Mouse (Mus musculus) hindbrain, embryonic 14.5 days (tissue): ENCODE measurements around the gene Hipk4. TPM values are rescaled to one million over a fixed set of nuclear protein-coding genes. Genes with fewer than 3 reads are reported as not detected.

Experiments used
- ATAC-seq: fragments of 200-750 bp; cut with Nextera tagmentation; 2 replicates; pipeline ENCODE4 v1.8.0; 2017; ENCODE audit warnings: moderate number of reproducible peaks, mild to moderate bottlenecking, moderate TSS enrichment, moderate library complexity; ENCODE audit not compliant: low FRiP score
- DNase-seq: peaks from one replicate; pipeline ENCODE4 v3.0.0-alpha.2; 2015; ENCODE audit warnings: low spot score
- H3K27ac ChIP-seq: fragments of 300-500 bp; sonication (generic); 2 replicates; pipeline ENCODE4 v1.5.1; 2014; ENCODE audit warnings: mild to moderate bottlenecking, moderate library complexity
- H3K27me3 ChIP-seq: fragments of 300-500 bp; sonication (generic); 2 replicates; pipeline ENCODE4 v1.6.1; 2014; ENCODE audit warnings: mild to moderate bottlenecking, low read length, mixed read lengths; ENCODE audit not compliant: control insufficient read depth, insufficient read depth
- H3K36me3 ChIP-seq: fragments of 300-500 bp; sonication (generic); replicated peaks from 2 replicates; pipeline ENCODE4 v1.6.1; 2014; ENCODE audit not compliant: control insufficient read depth, insufficient read depth
- H3K4me1 ChIP-seq: fragments of 300-500 bp; sonication (generic); replicated peaks from 2 replicates; pipeline ENCODE4 v1.6.1; 2014; ENCODE audit warnings: antibody characterized with exemption, low read length, mixed read lengths; ENCODE audit not compliant: control insufficient read depth, insufficient read depth
- H3K4me2 ChIP-seq: fragments of 300-500 bp; sonication (generic); replicated peaks from 2 replicates; pipeline ENCODE4 v1.6.1; 2014; ENCODE audit warnings: mild to moderate bottlenecking, moderate library complexity
- H3K4me3 ChIP-seq: fragments of 300-500 bp; sonication (generic); replicated peaks from 2 replicates; pipeline ENCODE4 v1.5.1; 2014; ENCODE audit warnings: mild to moderate bottlenecking, low read length
- H3K9ac ChIP-seq: fragments of 300-500 bp; sonication (generic); 2 replicates; pipeline ENCODE4 v1.6.1; 2014
- H3K9me3 ChIP-seq: fragments of 300-500 bp; sonication (generic); 2 replicates; pipeline ENCODE4 v1.6.1; 2016; ENCODE audit warnings: low read length; ENCODE audit not compliant: control insufficient read depth
- WGBS: fragments of 180-500 bp; shearing (Covaris S2); extraction: QIAGEN DNeasy Blood & Tissue Kit; methylation state at CpG from one replicate; pipeline ENCODE4 v1.1.7; 2014; 5-methylcytosine and 5-hydroxymethylcytosine counted together
- polyA plus RNA-seq: library from polyadenylated mRNA; unstranded; fragments of >200 nt; fragmentation: Nextera tagmentation; extraction: Ambion mirVana; gene quantifications from 2 replicates; pipeline ENCODE4 v1.2.1, GENCODE M21; 2014

Hipk4 gene
- polyA plus RNA-seq, 1 experiment from 2014 or later = 1.2 TPM

DNA sequence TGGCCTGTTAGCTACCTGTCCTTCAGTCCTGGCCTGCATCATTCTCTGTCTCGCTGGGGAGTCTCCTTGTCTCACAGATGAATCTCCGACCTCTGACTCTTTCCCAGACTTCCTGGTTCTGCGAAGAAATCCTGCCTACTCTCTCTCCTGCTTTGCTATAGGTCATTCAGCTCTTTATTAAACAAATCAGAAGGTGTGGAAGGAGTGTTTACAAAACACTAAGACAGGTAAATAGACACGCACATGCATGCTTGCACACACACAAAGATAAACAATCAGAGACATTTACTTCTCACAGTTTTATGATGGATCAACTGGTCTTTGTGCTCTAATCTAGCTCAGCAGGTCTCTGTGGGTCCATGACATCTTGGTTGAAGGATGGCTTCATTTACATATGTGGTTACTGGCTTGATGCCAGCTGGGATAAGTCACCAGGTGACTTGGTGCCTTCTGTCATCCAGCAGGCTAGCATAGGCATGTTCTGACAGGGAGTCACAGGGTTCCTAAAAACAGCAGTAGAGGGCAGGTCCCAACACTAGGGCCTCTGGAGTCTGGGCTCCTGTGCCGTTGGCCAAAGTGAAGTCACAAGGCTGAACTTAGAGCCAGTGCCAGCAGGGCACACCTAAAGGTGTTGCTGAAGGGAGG lies 46.6 kb downstream of the Hipk4 start:
- H3K4me2 ChIP-seq = no peak overlapping the region
- H3K9me3 ChIP-seq = no peaks in the 10 kb centered on the region
- H3K4me3 ChIP-seq = no peak overlapping the region
- peaks cover 87% of the 10 kb centered on the region for H3K36me3 ChIP-seq
- H3K4me1 ChIP-seq = no peaks in the 10 kb centered on the region
- WGBS = 81% methylated on average over 5 of the region's 5 CpGs
- H3K9ac ChIP-seq = no peak overlapping the region
- ATAC-seq = no peak
- H3K27me3 ChIP-seq = no peaks in the 10 kb centered on the region
- DNase-seq = no peak
- no peak overlapping the region for H3K27ac ChIP-seq

DNA sequence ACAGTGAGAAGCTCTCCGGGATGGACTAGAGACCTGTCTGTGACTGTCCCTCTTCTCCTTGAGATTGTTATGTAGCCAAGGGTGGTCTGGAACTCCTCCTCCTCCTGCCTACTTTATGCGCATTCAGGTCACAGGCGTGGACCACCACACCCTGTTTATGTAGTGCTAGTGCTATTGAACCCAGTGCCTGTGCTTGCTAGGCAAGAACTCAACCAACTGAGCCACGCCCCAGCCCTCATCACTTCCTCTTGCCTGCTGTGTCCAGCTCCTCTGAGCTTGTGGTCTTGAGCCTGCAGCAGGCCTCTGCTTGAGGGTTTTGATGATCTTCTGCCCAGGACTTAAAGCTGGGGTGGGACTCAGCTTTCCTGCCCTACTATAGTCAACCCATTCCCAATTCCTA lies 49.1 kb downstream of the Hipk4 start:
- H3K4me1 ChIP-seq = no peaks in the 10 kb centered on the region
- no peak overlapping the region for H3K4me3 ChIP-seq
- no peaks in the 10 kb centered on the region for H3K9me3 ChIP-seq
- no peak for ATAC-seq
- H3K27me3 ChIP-seq = no peaks in the 10 kb centered on the region
- H3K36me3 ChIP-seq = peaks cover 93% of the 10 kb centered on the region
- no peak overlapping the region for H3K4me2 ChIP-seq
- H3K9ac ChIP-seq = no peak overlapping the region
- no peak overlapping the region for H3K27ac ChIP-seq
- no peak for DNase-seq
- WGBS = 94% methylated on average over 4 of the region's 4 CpGs

- H3K4me3 ChIP-seq = no peak overlapping the region
- DNase-seq (no peak), ATAC-seq (no peak)
- no peak overlapping the region for H3K9ac ChIP-seq
- 93% methylated on average over 14 of the region's 14 CpGs for WGBS
- H3K4me1 ChIP-seq = no peaks in the 10 kb centered on the region
- no peaks in the 10 kb centered on the region for H3K9me3 ChIP-seq
- no peak overlapping the region for H3K27ac ChIP-seq
- no peak overlapping the region for H3K4me2 ChIP-seq
- no peaks in the 10 kb centered on the region for H3K27me3 ChIP-seq
- peaks cover 92% of the 10 kb centered on the region for H3K36me3 ChIP-seq
Observed at GRCm38 (mm10) chr7:27574124-27574880, 51.2 kb downstream of the Hipk4 start.

GRCm38 (mm10) chr7:27576914-27577313 lies 53.8 kb downstream of the Hipk4 start:
- Histone ChIP-seq H3K4me2 (no peak overlapping the region), H3K9me3 (no peaks in the 10 kb centered on the region), H3K4me1 (no peaks in the 10 kb centered on the region), H3K4me3 (no peak overlapping the region), H3K27ac (no peak overlapping the region), H3K27me3 (no peaks in the 10 kb centered on the region), H3K36me3 (peaks cover 93% of the 10 kb centered on the region), H3K9ac (no peak overlapping the region)
- DNase-seq = no peak
- 67% methylated on average over 6 of the region's 6 CpGs for WGBS
- no peak for ATAC-seq

GRCm38 (mm10) chr7:27577589-27577988 lies 54.5 kb downstream of the Hipk4 start:
- Histone ChIP-seq H3K27me3 (no peaks in the 10 kb centered on the region), H3K4me3 (no peak overlapping the region), H3K27ac (no peak overlapping the region), H3K9me3 (no peaks in the 10 kb centered on the region), H3K4me2 (no peak overlapping the region), H3K9ac (no peak overlapping the region), H3K36me3 (peaks cover 92% of the 10 kb centered on the region), H3K4me1 (no peaks in the 10 kb centered on the region)
- 93% methylated on average over 6 of the region's 6 CpGs for WGBS
- ATAC-seq = no peak
- DNase-seq = no peak

DNA sequence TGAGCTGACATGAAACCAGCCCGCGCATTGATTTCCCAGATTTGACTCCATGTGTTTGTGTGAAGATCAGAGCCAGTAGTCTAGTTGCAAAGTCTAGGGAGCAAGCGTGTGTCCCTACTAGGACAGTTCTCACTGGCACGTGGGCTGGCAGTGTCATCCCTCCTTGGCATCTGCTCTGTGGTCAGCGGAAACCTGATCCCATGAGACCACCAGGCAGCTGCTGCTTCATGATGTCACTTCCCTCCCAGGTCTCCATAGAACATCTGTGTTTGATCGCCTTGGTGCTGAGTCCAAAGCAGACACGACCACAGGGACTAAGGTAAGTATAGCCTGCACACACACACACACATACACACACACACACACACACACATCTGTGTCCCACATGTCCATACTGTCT lies 55.4 kb downstream of the Hipk4 start:
- H3K4me1 ChIP-seq = no peaks in the 10 kb centered on the region
- DNase-seq (no peak), ATAC-seq (no peak)
- H3K36me3 ChIP-seq = peaks cover 86% of the 10 kb centered on the region
- H3K9me3 ChIP-seq = no peaks in the 10 kb centered on the region
- no peaks in the 10 kb centered on the region for H3K27me3 ChIP-seq
- WGBS = 84% methylated on average over 7 of the region's 7 CpGs
- H3K27ac ChIP-seq = no peak overlapping the region
- H3K4me2 ChIP-seq = no peak overlapping the region
- H3K4me3 ChIP-seq = no peak overlapping the region
- no peak overlapping the region for H3K9ac ChIP-seq

GRCm38 (mm10) chr7:27580380-27581174 lies 57.5 kb downstream of the Hipk4 start:
- no peak overlapping the region for H3K4me3 ChIP-seq
- H3K9me3 ChIP-seq = no peaks in the 10 kb centered on the region
- no peak overlapping the region for H3K4me2 ChIP-seq
- DNase-seq = no peak
- H3K9ac ChIP-seq = no peak overlapping the region
- ATAC-seq = no peak
- WGBS = 91% methylated on average over 14 of the region's 14 CpGs
- H3K36me3 ChIP-seq = peaks cover 80% of the 10 kb centered on the region
- H3K27ac ChIP-seq = no peak overlapping the region
- no peaks in the 10 kb centered on the region for H3K4me1 ChIP-seq
- no peaks in the 10 kb centered on the region for H3K27me3 ChIP-seq
